Mouse (Mus musculus): ENCODE data around the gene Itpkb. TPM values are rescaled to one million over a fixed set of nuclear protein-coding genes. Genes with fewer than 3 reads are reported as not detected.

The Itpkb gene
- total RNA-seq, 2 experiments from 2014 or later = 10.9 to 11.5 TPM

DNA sequence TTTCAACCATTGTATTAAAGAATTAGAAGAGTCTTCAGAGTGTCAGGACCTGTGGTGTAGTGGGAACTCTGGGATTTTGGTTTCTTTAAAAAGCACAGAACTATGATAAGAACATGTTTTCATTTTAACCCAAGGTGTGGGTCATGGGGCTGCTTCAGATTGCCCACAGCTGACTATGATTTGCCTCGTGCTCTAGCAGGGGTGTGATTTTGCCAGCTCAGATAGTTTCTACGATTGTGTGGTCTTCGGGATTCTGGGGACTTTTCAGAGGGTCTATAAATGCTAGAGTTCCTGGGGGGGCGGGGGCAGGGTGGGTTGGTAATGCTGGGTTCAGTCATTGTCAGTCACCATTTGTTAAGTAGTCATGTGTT is 61.3 kb downstream of the Itpkb start:
- no peak for ATAC-seq (ENCODE audit: poor library complexity, severe bottlenecking)

DNA sequence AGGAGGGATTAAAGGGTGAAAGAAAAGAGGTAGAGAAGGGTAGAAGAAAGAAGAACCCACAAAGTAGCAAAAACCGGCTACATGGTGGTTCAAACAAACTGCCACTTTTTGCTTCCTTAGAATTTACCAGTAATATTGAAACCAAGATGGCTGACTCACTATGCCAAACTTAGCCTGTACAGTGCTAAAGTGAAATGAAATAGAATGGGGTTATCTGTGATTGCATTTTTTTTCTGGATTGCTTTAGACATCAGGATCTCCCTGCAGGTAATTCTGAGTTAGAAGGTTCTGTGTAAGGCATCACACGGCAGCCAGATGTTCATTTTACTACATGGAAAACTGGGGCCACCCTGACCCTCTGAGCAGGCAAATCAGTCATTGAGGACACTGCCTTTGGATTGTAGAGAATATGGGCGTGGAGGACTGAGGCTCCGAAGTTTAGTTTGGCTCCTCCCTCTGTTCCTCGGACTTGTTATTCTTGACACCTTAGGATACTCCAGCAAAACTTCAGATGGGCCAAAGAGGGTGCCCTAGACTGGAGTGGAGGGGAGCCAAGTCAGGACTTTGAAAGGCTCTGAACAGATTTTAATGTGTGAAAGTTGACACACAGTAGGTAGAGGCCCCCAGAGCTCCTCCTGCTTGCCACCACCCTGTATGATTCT is 62.0 kb downstream of the Itpkb start:
- no peak for ATAC-seq (ENCODE audit: poor library complexity, severe bottlenecking)

DNA sequence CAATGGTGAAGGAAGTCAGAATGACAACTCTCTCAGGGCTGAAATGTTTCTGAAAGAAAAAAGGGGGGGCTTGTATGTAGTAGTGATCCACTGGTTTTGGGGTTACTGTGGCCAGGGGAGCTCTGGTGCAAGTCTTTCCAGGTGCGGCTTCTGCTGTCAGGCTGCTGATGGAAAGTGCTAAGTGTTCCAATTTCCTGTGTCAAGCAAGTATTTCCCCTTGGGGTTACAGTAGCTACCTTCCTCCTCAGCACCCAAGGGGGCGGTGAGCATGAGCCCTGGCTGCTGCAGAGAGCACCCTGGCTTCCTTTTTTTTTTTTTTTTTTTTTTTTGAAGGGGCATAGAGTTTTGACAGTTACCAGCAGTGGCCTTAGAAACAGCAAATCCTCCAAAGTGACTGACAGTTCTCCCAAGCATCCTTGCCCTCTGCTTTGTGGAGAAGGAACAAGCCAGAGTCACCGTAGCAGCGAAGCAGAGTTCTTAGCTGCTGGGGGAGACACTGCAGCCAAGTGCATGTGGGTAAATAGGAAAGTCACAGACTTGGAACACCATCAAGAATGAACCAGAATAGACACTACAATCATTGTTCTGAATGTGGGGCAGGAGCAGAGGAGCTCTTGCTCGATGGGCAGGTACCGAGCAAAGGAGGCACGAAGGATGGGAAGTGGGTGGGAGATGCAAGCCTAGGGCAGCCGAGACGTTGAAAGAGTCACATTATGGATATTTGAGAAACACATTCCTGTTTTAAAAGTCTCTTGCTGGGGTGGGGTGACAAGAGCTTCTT is 62.9 kb downstream of the Itpkb start:
- ATAC-seq (ENCODE audit: poor library complexity, severe bottlenecking) = peak; percentile 88

DNA sequence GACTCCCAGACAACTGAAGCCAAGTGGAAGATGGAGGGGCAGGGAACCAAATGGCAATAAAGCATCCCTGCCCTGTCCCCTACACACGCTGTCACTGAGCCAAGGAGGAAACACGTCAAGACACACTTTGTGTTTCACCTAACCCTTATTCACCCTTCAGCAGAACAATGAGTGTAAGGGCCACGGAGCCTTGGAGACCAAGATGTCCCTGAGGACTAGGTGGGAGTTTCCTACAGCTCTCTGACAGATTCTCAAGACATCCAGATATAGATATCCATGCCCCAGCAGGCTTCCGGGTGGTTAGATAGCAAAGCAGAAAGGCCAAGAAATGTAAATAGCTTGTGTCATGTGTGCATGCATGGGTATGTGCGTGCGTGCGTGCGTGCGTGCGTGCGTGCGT is 63.6 kb downstream of the Itpkb start:
- ATAC-seq (ENCODE audit: poor library complexity, severe bottlenecking) = no peak

DNA sequence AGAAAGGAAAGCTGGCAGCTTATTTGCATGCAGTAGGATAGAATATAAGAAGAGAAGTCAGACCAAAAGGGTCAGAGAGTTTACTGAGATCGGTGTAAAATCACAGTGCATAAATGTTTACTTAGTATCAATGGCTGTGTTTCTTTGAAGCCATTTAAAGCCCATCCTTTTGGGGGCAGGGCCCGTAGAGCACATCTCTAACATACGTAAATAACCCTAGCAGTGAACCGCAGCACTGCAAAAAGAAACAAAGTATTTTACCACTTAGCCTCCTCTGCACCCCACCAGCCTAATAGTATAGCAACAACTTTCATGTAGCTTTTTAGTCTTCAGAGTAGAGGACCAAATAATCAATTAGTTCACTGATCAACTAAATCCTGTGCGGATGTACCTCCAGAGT is 67.4 kb downstream of the Itpkb start:
- no peak for ATAC-seq (ENCODE audit: poor library complexity, severe bottlenecking)

DNA sequence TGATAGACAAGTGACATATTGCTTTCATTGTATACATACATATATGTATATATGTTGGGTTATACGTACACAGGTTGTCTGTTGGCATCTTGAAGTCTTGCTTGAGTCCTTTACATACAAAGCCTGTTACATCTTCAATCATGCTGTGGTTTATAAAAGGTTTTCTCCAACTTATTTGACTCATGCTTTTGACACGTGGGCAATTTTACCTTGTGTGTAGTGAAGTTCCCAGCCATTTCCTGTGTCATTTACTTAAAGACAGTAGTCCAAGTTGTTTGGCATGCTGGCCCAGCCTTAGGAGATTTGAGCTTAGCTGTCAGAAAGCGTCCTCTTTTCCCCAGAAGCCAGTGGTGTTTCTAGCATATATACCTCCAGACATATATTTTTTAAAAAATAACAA is 68.2 kb downstream of the Itpkb start:
- ATAC-seq (ENCODE audit: poor library complexity, severe bottlenecking) = no peak

DNA sequence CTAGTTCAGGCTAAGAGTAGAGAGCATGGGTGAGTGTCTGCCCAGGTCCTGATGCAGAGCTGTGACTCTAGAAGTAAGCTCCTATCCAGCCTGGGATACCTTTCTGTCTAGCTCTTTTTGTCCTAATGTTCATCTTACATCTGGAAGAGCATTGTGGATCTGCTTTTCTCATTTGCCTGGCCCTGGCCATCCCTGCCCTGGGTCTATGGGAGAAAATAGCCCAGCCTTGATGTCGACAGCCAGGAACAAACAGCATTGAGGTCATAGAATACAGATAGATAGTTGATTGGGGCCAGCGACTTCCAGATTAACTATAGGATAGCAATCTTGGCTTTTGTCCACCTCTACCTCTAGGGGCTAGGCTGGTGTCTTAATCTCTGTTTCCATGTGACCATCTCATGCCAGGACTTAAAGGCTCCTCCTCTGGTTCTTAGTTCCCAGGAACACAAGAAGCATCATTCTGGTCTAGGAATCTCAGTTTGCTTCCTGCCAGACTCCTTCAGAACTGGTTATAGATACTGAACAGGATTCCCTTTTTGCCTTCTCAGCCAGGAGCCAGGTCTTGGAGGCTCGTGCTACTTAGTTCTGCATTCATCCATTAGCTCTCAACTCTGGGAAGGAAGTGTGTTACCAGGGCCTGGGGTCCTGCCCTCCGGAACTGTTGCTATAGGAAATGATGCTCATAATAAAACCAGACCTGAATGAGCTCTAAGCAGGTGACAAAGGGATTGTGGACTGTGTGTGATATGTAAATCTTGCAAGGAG is 70.6 kb downstream of the Itpkb start:
- ATAC-seq (ENCODE audit: poor library complexity, severe bottlenecking) = peak; percentile 10; the same call in 1 of the 2 replicates

DNA sequence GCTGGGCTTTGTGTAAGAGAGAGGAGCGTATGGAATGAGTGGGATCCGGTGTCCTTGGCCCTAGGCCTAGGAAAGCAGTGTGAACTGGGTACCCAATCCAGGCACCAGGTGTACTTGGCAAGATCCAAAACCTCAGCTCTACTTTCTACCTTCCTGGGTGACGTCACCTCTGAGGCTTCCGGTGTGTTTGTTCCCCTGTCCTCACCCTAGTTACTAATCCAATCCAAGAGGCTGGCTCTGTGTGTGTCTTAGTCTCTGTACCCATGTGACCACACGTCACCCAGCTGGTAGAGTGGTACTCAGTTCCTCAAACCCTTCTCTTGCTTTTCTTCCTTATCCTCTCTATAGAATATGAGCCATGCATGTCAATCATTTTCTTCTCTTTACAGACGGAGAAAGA is 71.4 kb downstream of the Itpkb start:
- ATAC-seq (ENCODE audit: poor library complexity, severe bottlenecking) = peak; percentile 59

DNA sequence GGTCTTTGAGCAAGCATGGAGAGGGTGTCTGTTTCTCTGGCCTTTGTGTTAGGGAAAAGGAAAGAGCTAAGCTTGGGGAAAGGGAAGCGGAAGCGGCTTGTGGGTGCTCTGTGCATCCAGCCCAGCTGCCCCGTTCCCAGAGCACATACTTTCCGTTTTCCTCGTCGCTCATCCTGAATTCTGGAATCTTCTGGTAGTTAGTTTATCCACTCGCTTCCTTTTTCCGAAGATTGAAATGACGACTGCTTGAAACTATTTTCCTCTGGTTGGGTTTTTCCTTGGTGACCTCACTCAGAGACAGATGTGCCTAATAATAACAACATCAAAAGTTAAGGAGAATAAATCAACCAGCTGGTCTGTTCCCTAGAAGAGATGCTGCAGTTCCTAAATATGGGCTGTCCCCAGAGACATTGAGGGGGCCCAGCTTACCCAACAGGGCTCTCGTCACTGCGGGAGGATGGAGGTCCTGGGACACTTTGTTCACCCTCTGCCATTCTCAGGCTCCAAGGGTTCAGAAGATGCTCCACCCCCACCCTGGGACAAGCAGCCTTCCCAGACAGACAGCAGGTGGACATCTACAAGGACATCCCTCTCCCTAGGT is 72.3 kb downstream of the Itpkb start:
- no peak for ATAC-seq (ENCODE audit: poor library complexity, severe bottlenecking)

DNA sequence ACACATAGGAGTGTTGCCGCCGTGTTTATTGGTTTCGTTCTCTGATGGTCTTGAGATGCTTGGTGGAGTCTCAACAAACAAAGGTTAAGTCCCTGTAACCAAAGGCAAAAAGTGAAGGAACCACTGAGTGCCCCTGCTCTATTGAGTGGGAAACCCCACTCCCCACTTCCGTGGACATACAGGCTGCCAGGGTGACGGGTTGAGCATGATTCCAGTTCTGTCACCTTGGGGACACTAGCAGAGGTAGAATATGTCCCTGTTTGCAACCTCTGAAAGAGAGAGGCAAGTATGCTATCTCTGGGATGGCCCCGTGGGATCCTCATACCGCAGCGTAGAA is 73.0 kb downstream of the Itpkb start:
- ATAC-seq (ENCODE audit: poor library complexity, severe bottlenecking) = no peak

DNA sequence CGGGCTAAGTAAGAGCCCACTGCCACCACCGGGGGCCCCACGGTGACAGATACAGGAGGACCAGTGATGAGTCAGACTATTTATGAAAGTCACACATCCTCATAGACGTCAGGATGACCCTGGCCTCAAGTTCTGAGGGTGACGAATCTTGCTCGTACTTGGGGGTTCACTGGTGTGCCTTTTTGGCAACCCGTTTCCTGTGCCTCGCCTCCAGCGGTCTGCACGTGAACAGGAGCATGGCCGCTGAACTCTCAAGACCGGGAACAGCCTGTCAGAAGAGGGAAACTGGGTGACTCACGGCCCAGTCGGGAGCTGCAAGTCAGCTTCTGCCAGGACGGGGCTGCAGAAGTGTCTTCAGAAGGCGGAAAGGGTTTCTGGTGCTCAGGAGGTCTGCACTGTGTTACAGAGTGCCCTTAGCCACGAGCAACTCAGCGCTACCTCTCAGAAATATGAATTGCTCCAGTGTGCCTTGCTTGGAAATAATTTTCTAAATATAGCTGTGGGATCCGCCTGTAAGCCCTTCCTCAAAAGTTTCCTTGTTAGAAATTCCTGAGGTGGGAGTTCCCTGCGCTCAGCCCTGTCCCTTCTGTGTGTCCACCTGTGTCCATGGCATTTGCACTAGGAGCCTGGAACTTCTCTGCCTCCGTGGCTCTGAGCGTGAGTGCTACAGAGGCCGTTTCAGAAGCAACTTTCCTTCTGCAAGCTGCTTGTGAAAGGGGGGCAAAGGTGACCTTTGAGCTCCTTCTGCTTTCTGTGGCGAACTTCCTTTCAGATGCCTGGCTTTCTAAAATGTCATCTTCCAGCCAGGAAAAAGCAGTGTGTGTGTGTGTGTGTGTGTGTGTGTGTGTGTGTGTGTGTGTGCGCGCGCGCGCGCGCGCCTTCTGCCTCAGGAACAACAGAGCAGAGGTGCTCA is 73.7 kb downstream of the Itpkb start:
- ATAC-seq (ENCODE audit: poor library complexity, severe bottlenecking) = peak; percentile 66

DNA sequence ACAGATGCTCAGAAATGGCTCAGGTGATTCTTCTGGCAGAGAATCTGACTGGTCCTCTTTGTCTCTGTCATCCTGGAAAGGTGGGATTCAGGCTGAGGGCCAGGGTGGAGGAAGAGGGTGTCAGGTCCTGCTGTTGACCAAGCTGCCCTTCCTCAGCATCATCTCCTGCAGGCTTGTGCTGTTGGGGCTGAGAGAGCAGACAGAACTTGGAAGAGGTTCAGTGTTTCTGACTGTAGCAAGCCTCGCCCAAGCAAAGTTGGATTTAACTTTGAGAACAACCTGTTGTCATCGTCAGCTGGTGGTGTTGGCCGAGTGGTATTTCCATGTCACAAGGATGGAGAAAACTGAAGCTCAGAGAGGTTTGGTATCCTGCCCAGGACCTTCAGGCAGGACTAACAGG is 74.4 kb downstream of the Itpkb start:
- ATAC-seq (ENCODE audit: poor library complexity, severe bottlenecking) = no peak

DNA sequence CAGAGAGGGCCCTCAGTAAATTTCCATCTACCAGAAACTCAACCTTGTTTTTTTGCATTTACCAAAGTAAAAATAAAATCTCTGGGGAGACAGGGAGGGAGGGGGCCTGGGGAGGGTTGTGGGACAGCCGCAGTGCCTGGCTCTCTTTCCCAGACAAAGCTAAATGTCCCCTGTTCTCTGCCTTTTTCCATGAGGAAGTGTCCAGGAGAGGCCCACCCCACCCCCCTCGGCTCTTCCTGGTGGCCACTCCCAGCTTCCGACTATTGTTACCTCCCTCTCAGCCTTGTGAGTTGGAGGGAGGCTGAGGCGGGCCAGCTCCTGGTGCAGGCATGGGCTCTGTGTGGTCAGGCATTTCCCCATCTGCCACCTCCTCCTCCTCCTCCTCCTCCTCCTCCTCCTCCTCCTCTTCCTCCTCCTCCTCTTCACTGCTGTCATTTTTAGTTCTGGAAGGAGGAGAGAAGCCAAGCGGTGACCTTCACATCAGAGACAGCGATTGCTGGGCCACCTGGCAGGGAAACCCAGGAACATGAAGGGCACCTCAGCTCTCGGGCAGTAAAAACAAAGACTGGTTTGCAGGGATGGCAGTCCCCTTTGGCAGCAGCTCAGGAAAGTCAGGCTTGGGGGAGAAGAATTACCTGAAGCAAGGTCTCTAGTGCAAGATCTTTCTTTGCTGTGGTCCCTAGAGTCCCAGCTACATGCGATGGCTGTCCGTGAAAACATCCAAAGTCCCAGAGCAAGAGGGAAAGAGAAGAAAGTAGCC is 75.5 kb downstream of the Itpkb start:
- ATAC-seq (ENCODE audit: poor library complexity, severe bottlenecking) = no peak

DNA sequence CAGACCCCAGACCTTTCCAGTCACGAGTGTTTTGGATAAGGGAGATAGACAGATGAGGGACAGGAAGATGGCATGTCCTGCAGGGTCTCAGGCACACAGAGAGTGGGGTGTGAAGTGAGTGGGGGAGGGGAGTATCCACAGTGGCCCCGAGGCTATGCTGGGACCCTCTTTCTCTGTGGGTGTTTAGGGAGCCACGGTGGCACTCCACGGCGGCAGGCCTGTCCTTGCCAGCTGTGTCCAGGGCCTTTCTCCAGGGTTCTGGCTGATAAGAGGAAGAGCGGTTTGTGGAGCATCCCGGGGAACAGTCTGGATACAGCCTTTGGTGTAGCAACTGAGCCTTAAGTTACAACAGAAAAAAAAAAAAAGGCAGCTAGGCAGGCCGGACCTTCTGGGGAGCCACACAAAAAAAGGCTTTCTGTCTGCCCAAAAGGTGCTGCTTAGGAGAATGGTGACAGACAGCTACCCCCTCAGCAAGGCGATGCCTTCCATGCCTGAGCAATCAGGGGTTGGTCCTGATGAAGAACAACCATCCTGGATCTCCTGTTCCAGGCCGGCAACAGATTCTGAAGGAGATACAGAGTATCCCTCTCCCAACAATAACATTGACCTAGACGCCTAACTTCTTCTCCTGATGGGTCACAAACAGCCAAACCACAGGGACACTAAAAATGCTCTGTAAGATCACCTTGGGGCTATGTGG is 76.2 kb downstream of the Itpkb start:
- ATAC-seq (ENCODE audit: poor library complexity, severe bottlenecking) = no peak

DNA sequence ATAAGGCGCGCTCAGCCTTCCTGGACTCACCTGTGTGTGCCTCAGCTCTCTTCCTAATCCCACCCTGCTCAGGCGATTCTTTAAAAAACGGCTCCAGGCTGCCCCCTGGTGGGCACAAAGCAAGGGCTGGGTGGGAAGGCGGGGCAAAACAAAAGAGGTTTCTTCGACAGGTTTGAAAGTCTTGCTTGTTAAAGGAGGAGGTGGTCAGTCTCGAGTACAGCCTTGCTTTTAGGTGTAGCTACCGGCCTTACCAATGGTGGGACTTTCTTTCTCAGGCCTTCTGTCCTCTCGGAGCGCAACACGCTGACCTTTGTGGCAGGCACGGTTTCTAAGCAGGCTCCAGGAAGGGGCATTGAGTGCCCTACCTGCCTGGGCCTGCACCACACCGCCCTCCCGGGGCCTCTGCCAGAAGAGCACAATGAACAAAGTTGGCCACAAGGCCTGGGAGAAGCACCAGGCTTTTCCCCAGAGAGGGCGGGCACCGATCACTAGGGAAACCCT is 76.9 kb downstream of the Itpkb start:
- 0 out of 2 replicates have a peak, but pooled peaks have one; percentile 17 for ATAC-seq (ENCODE audit: poor library complexity, severe bottlenecking)

DNA sequence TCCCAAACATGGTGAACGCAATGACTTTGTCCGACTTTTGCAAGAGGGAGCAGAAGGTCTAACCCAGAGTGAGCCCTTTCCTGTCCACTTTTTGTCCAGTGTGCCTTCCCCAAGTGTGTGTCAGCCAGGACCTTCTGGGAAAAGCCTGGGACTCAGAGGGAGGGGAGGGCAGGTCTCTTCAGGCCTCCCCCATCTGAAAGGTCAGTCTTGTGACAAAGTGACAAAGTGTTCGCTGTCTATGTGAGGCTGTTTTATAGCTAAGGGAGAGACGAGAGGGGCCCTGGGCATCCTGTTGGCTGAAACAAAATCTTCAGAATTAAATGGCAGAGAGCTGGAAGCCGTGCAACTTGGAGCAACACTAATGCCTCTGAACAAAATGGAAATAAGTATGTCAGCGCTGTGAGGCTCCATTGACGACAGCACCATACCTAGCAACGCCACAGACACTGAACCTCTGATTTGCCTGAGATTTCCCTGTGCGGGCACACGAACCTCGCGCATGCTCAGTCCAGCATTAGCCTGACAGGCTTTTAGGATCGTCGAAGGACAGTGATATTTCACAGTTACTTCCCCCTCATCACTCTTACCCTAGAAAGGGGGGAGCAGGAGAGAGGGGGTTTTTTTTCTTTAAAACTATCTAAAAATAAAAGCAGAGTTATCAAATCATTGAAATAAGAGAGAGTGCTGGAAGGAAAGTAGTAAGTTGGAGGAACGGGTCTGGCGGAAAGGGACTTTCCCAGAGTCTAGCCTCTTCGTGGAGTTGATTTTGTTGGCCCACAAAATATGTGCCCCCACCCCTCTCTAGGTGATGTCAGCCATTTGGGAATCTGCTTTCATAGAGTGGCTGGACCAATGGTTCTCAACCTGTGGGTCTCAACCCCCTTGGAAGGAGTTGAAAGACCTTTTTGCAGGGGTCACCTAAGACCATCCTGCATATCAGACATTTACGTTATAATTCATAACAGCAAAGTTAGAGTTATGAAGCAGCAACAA is 77.7 kb downstream of the Itpkb start:
- no peak for ATAC-seq (ENCODE audit: poor library complexity, severe bottlenecking)

DNA sequence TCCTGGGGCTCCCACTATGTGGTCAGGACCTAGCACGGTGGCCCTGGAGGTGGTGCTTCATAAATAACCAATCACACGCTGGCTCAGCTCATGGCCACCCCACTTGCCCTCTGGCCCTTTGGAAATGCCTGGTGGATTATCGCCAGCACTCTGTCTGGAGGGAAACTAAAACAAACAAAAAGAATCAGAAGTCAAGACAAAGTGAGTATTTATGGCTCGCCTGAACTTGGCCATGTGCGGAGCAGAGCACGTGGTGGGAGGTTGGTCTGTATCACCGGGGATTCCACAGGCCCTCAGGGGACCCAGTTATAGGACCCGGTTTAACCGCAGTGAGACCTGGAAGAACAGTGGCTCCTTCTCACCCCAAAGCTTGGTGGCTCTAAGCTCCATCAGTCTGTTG is 78.5 kb downstream of the Itpkb start:
- ATAC-seq (ENCODE audit: poor library complexity, severe bottlenecking) = no peak

DNA sequence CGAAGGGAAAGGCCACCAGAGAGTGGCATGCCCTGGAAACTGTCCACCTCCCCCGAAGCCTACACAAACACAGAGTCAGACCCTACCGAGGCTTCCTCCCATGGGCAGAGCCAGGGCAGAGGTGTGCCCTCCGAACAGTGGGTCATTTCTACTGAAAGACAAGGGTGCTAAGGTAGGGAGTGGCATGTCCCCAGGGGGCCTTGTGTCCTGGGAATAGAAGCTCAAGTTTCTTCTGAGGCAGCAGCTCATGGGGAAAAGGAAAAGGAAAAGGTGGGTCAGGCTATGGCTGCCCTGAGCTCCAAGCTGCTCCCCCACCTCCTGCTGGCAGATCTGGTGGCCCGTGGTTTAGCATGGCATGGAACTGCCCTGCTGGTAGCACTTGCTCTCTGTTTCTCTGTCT is 79.5 kb downstream of the Itpkb start:
- ATAC-seq (ENCODE audit: poor library complexity, severe bottlenecking) = no peak
